Mouse (Mus musculus): ENCODE measurements around the gene Mkrn1. TPM values are rescaled to one million over a fixed set of nuclear protein-coding genes. Genes with fewer than 3 reads are reported as not detected.
A peak's percentile ranks its signal among the peaks of the same experiment; 100 is the strongest.

Mkrn1 gene
- polyA plus RNA-seq, 1 experiment from 2014 or later = 54.6 TPM

- WGBS = 46% methylated on average over 2 of the region's 2 CpGs
- ATAC-seq (ENCODE audit: low FRiP score, low TSS enrichment) (no peak), DNase-seq (ENCODE audit: low spot score) (no peak)
- H3K9ac ChIP-seq (ENCODE audit: low read length) = no peak overlapping the region
- H3K4me3 ChIP-seq (ENCODE audit: low read depth, low read length) = no peak overlapping the region
- no peaks in the 10 kb centered on the region for H3K9me3 ChIP-seq (ENCODE audit: control insufficient read depth, low read length)
- H3K4me2 ChIP-seq (replicated peaks; ENCODE audit: low read depth) = no peak overlapping the region
- no peaks in the 10 kb centered on the region for H3K36me3 ChIP-seq (ENCODE audit: control insufficient read depth, insufficient read depth, low read length)
- TF ChIP-seq CTCF (IDR thresholded peaks at IDR 0.05; ENCODE audit: low read depth) = no peak
- TF ChIP-seq EP300 (optimal IDR thresholded peaks at IDR 0.05) = no peak
- H3K27me3 ChIP-seq (ENCODE audit: control insufficient read depth, insufficient read depth, low read length) = no peaks in the 10 kb centered on the region
- no peak overlapping the region for H3K27ac ChIP-seq (replicated peaks)
- H3K4me1 ChIP-seq (replicated peaks; ENCODE audit: control insufficient read depth, insufficient read depth) = no peaks in the 10 kb centered on the region
Observed at GRCm38 (mm10) chr6:39454616-39455015, 34.4 kb upstream of the Mkrn1 start.

- Histone ChIP-seq H3K9me3 (ENCODE audit: control insufficient read depth, low read length) (no peaks in the 10 kb centered on the region), H3K36me3 (ENCODE audit: control insufficient read depth, insufficient read depth, low read length) (no peaks in the 10 kb centered on the region), H3K4me3 (ENCODE audit: low read depth, low read length) (no peak overlapping the region), H3K27ac (replicated peaks) (no peak overlapping the region), H3K4me1 (replicated peaks; ENCODE audit: control insufficient read depth, insufficient read depth) (no peaks in the 10 kb centered on the region), H3K27me3 (ENCODE audit: control insufficient read depth, insufficient read depth, low read length) (no peaks in the 10 kb centered on the region), H3K4me2 (replicated peaks; ENCODE audit: low read depth) (no peak overlapping the region), H3K9ac (ENCODE audit: low read length) (no peak overlapping the region)
- ATAC-seq (ENCODE audit: low FRiP score, low TSS enrichment) = no peak
- TF ChIP-seq CTCF (IDR thresholded peaks at IDR 0.05; ENCODE audit: low read depth) (no peak), EP300 (optimal IDR thresholded peaks at IDR 0.05) (no peak)
- WGBS = 90% methylated on average over 4 of the region's 4 CpGs
- DNase-seq (ENCODE audit: low spot score) = no peak
Observed at GRCm38 (mm10) chr6:39453564-39453963, 33.3 kb upstream of the Mkrn1 start.

GRCm38 (mm10) chr6:39451033-39451432 is 30.8 kb upstream of the Mkrn1 start:
- no peaks in the 10 kb centered on the region for H3K27me3 ChIP-seq (ENCODE audit: control insufficient read depth, insufficient read depth, low read length)
- H3K27ac ChIP-seq (replicated peaks) = no peak overlapping the region
- no peaks in the 10 kb centered on the region for H3K4me1 ChIP-seq (replicated peaks; ENCODE audit: control insufficient read depth, insufficient read depth)
- H3K4me2 ChIP-seq (replicated peaks; ENCODE audit: low read depth) = no peak overlapping the region
- no peaks in the 10 kb centered on the region for H3K9me3 ChIP-seq (ENCODE audit: control insufficient read depth, low read length)
- TF ChIP-seq CTCF (IDR thresholded peaks at IDR 0.05; ENCODE audit: low read depth) = peak; percentile 56
- no peak for TF ChIP-seq EP300 (optimal IDR thresholded peaks at IDR 0.05)
- no peak overlapping the region for H3K9ac ChIP-seq (ENCODE audit: low read length)
- H3K4me3 ChIP-seq (ENCODE audit: low read depth, low read length) = no peak overlapping the region
- DNase-seq (ENCODE audit: low spot score) = no peak
- WGBS = 80% methylated on average over 3 of the region's 3 CpGs
- no peaks in the 10 kb centered on the region for H3K36me3 ChIP-seq (ENCODE audit: control insufficient read depth, insufficient read depth, low read length)
- ATAC-seq (ENCODE audit: low FRiP score, low TSS enrichment) = no peak

- Histone ChIP-seq H3K9ac (ENCODE audit: low read length) (no peak overlapping the region), H3K36me3 (ENCODE audit: control insufficient read depth, insufficient read depth, low read length) (no peaks in the 10 kb centered on the region), H3K9me3 (ENCODE audit: control insufficient read depth, low read length) (no peaks in the 10 kb centered on the region), H3K27ac (replicated peaks) (no peak overlapping the region), H3K27me3 (ENCODE audit: control insufficient read depth, insufficient read depth, low read length) (no peaks in the 10 kb centered on the region), H3K4me1 (replicated peaks; ENCODE audit: control insufficient read depth, insufficient read depth) (no peaks in the 10 kb centered on the region), H3K4me3 (ENCODE audit: low read depth, low read length) (no peak overlapping the region), H3K4me2 (replicated peaks; ENCODE audit: low read depth) (no peak overlapping the region)
- ATAC-seq (ENCODE audit: low FRiP score, low TSS enrichment) (no peak), DNase-seq (ENCODE audit: low spot score) (no peak)
- 88% methylated on average over 4 of the region's 4 CpGs for WGBS
- no peak for TF ChIP-seq EP300 (optimal IDR thresholded peaks at IDR 0.05)
- TF ChIP-seq CTCF (IDR thresholded peaks at IDR 0.05; ENCODE audit: low read depth) = no peak
Observed at GRCm38 (mm10) chr6:39450580-39450979, 30.3 kb upstream of the Mkrn1 start.

- H3K9me3 ChIP-seq (ENCODE audit: control insufficient read depth, low read length) = no peaks in the 10 kb centered on the region
- H3K9ac ChIP-seq (ENCODE audit: low read length) = no peak overlapping the region
- DNase-seq (ENCODE audit: low spot score) = no peak
- 35% methylated on average over 4 of the region's 4 CpGs for whole genome bisulfite sequencing
- no peaks in the 10 kb centered on the region for H3K27me3 ChIP-seq (ENCODE audit: control insufficient read depth, insufficient read depth, low read length)
- H3K36me3 ChIP-seq (ENCODE audit: control insufficient read depth, insufficient read depth, low read length) = no peaks in the 10 kb centered on the region
- TF ChIP-seq EP300 (optimal IDR thresholded peaks at IDR 0.05) (no peak), CTCF (IDR thresholded peaks at IDR 0.05; ENCODE audit: low read depth) (no peak)
- H3K4me3 ChIP-seq (ENCODE audit: low read depth, low read length) = no peak overlapping the region
- no peaks in the 10 kb centered on the region for H3K4me1 ChIP-seq (replicated peaks; ENCODE audit: control insufficient read depth, insufficient read depth)
- ATAC-seq (ENCODE audit: low FRiP score, low TSS enrichment) = peak; percentile 81
- no peak overlapping the region for H3K4me2 ChIP-seq (replicated peaks; ENCODE audit: low read depth)
- no peak overlapping the region for H3K27ac ChIP-seq (replicated peaks)
Observed at GRCm38 (mm10) chr6:39447429-39448185, 27.3 kb upstream of the Mkrn1 start.

GRCm38 (mm10) chr6:39445801-39446572 is 25.7 kb upstream of the Mkrn1 start:
- no peak overlapping the region for H3K9ac ChIP-seq (ENCODE audit: low read length)
- TF ChIP-seq EP300 (optimal IDR thresholded peaks at IDR 0.05) (no peak), CTCF (IDR thresholded peaks at IDR 0.05; ENCODE audit: low read depth) (peak; percentile 36)
- H3K4me3 ChIP-seq (ENCODE audit: low read depth, low read length) = no peak overlapping the region
- no peaks in the 10 kb centered on the region for H3K36me3 ChIP-seq (ENCODE audit: control insufficient read depth, insufficient read depth, low read length)
- H3K27ac ChIP-seq (replicated peaks) = no peak overlapping the region
- H3K4me1 ChIP-seq (replicated peaks; ENCODE audit: control insufficient read depth, insufficient read depth) = no peaks in the 10 kb centered on the region
- H3K27me3 ChIP-seq (ENCODE audit: control insufficient read depth, insufficient read depth, low read length) = no peaks in the 10 kb centered on the region
- no peaks in the 10 kb centered on the region for H3K9me3 ChIP-seq (ENCODE audit: control insufficient read depth, low read length)
- ATAC-seq (ENCODE audit: low FRiP score, low TSS enrichment) (no peak), DNase-seq (ENCODE audit: low spot score) (no peak)
- peak overlapping the region; percentile 29 for H3K4me2 ChIP-seq (replicated peaks; ENCODE audit: low read depth)
- 19% methylated on average over 19 of the region's 19 CpGs for WGBS
